Mouse (Mus musculus) spleen, adult 2 months (tissue): ENCODE data around the gene Ap5s1. TPM values are rescaled to one million over a fixed set of nuclear protein-coding genes. Genes with fewer than 3 reads are reported as not detected.

Source experiments
- DNase-seq, 2 experiments: peaks; one replicate each; pipeline versions ENCODE4 v3.0.0 to v3.0.0-alpha.2; 2012 to 2021; ENCODE audit warnings: low spot score in 2 of 2, low read depth in 1 of 2
- H3K27ac ChIP-seq: fragments of 200-500 bp; 2 replicates; pipeline ENCODE4 v1.5.1; 2012; ENCODE audit warnings: low read length, inconsistent platforms; ENCODE audit not compliant: insufficient read depth
- H3K27me3 ChIP-seq: fragments of 200-500 bp; 2 replicates; pipeline ENCODE4 v1.6.1; 2012; ENCODE audit warnings: mild to moderate bottlenecking, moderate library complexity, low read length, inconsistent platforms; ENCODE audit not compliant: control insufficient read depth, insufficient read depth
- H3K36me3 ChIP-seq: fragments of 200-500 bp; 2 replicates; pipeline ENCODE4 v1.6.1; 2012; ENCODE audit warnings: mild to moderate bottlenecking, low read length, inconsistent platforms; ENCODE audit not compliant: control insufficient read depth, insufficient read depth
- H3K4me1 ChIP-seq: fragments of 200-500 bp; 2 replicates; pipeline ENCODE4 v1.6.1; 2011; ENCODE audit warnings: inconsistent platforms; ENCODE audit not compliant: control insufficient read depth, insufficient read depth, insufficient read length
- H3K4me3 ChIP-seq: fragments of 200-500 bp; 2 replicates; pipeline ENCODE4 v1.5.1; 2011; ENCODE audit warnings: mild to moderate bottlenecking, inconsistent platforms; ENCODE audit not compliant: insufficient read depth, insufficient read length; ENCODE audit errors: extremely low read depth
- CTCF ChIP-seq: fragments of 200-500 bp; IDR thresholded peaks from 2 replicates; pipeline ENCODE4 v1.5.1; 2011; ENCODE audit warnings: mild to moderate bottlenecking, inconsistent platforms; ENCODE audit not compliant: insufficient read depth, insufficient read length, insufficient replicate concordance; ENCODE audit errors: extremely low read depth
- POLR2A ChIP-seq: fragments of 200-500 bp; IDR thresholded peaks from 2 replicates; pipeline ENCODE4 v1.6.1; 2011; ENCODE audit warnings: low read depth, low read length, inconsistent platforms
- WGBS: fragments of 180-500 bp; shearing (Covaris S2); methylation state at CpG from one replicate; pipeline ENCODE4 v1.1.7; 2018; 5-methylcytosine and 5-hydroxymethylcytosine counted together
- polyA plus RNA-seq: library from polyadenylated mRNA; depleted of rRNA; stranded (reverse); fragments of >200 nt; gene quantifications from 2 replicates; pipeline ENCODE4 v1.2.3, GENCODE M21; 2012

Gene Ap5s1
- polyA plus RNA-seq, 1 experiment, result 24.3 TPM

DNA sequence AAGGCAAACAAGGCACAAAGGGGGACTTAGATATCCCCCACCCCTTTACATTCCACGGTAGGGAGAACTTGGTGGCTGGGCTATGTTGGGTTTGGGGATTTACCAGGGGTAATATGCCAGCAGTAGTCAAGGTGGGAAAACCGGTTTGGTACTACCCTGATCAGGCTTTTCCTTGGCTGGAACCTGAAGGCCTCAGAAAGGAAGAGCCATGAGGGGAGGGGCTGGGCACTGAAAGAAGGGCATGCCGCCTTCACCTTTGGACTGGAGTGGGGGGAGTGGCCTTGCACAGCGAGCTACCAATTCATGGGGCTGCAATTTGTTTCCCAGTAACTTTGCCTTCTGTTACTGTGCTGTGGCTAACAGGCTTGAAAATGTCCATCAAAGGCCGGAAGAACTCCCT, 30.4 kb upstream of the Ap5s1 start:
- Histone ChIP-seq H3K36me3 (no peaks in the 10 kb centered on the region), H3K4me1 (peaks cover 10% of the 10 kb centered on the region), H3K27me3 (peaks cover 4% of the 10 kb centered on the region), H3K4me3 (no peak overlapping the region), H3K27ac (no peak overlapping the region)
- TF ChIP-seq CTCF (no peak), POLR2A (no peak)
- no peak for DNase-seq
- WGBS, result 77% methylated on average over 5 of the region's 5 CpGs

DNA sequence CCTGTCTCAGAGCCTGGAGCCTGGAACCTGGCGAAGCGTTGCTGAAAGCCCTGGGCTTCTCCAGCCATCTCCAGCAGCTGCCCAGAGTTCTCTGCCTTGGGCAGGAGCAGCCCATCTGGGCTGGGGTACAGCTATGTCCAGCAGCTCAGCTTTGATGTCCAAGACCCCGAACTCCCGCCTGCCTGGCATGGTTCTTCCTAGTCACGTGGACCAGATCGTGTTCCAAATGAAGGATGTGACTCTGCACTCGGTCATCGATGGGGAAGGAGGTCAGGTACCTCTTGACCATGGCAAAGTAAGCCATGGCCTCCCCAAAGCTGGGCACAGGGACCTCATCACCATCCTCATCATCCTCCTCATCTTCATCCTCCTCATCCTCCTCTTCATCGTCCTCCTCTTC, 28.9 kb upstream of the Ap5s1 start:
- no peaks in the 10 kb centered on the region for H3K27me3 ChIP-seq
- no peak overlapping the region for H3K27ac ChIP-seq
- no peak overlapping the region for H3K4me3 ChIP-seq
- WGBS, result 83% methylated on average over 9 of the region's 9 CpGs
- TF ChIP-seq CTCF (no peak), POLR2A (no peak)
- no peaks in the 10 kb centered on the region for H3K36me3 ChIP-seq
- no peak for DNase-seq
- H3K4me1 ChIP-seq, result peaks cover 9% of the 10 kb centered on the region

DNA sequence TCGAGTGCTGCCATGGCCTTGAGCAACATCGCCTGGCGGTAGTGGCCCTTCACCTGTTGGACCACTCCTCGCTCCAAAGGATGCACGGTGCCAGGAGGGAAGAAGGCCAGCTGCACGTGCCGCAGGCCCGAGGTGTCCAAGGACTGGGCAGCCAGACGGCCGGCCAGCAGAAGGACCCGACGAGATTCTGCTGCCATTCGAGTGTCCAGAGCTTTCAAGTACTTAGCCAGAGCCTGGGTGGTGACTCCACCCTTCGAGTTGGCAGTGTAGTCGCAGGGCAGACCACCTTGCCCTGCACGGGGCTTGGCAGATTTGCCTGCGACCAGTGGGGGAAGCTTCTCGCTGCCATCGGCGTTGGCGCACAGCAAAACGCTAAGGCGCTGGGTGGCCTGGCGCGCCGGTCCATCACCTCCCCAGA, 28.0 kb upstream of the Ap5s1 start:
- Histone ChIP-seq H3K4me1 (peaks cover 9% of the 10 kb centered on the region), H3K27ac (peak overlapping the region; percentile 69; the same call in 1 of the 2 replicates), H3K27me3 (no peaks in the 10 kb centered on the region), H3K36me3 (no peaks in the 10 kb centered on the region), H3K4me3 (peak overlapping the region; percentile 78; the same call in 1 of the 2 replicates)
- DNase-seq, result no peak
- no peak for TF ChIP-seq POLR2A
- WGBS, result 50% methylated on average over 26 of the region's 26 CpGs

DNA sequence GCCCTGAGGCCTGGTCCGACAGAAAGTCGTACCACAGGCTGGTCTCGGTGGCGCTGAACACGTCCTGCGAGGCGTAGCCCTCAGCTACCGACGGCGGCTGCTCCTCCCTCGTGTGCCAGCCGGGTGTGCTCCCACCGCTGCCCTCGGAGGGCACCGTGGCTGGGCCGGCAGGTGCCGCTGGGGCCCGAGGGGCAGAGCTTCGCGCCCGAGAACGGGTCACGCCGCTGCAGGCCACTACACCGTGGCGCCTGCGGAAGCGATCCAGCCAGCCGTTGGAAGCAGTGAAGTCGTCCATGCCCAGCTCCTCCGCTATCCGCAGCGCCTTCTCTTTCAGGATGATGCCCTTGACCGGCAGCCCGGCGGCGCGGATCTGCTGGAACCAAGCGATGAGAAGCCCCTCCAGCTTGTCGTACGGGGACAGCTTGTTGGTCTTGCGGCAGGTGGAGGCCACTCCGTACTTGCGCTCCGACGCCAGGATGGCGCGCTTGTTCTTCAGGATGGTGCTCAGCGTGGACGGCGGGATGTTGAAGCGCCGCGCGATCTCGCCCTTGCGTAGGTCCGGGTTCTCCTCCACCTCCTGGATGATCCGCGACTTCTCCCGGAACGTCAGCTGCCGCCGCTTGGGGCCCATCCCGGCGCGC, 27.5 kb upstream of the Ap5s1 start:
- WGBS, result under 1% methylated on average over 67 of the region's 67 CpGs
- peak in 1 of 2 experiments; percentile 40 for DNase-seq
- no peaks in the 10 kb centered on the region for H3K27me3 ChIP-seq
- no peaks in the 10 kb centered on the region for H3K36me3 ChIP-seq
- H3K4me1 ChIP-seq, result peaks cover 9% of the 10 kb centered on the region
- H3K4me3 ChIP-seq, result peak overlapping the region; percentile 78
- H3K27ac ChIP-seq, result peak overlapping the region; percentile 69
- TF ChIP-seq POLR2A, result no peak
- TF ChIP-seq CTCF, result no peak

DNA sequence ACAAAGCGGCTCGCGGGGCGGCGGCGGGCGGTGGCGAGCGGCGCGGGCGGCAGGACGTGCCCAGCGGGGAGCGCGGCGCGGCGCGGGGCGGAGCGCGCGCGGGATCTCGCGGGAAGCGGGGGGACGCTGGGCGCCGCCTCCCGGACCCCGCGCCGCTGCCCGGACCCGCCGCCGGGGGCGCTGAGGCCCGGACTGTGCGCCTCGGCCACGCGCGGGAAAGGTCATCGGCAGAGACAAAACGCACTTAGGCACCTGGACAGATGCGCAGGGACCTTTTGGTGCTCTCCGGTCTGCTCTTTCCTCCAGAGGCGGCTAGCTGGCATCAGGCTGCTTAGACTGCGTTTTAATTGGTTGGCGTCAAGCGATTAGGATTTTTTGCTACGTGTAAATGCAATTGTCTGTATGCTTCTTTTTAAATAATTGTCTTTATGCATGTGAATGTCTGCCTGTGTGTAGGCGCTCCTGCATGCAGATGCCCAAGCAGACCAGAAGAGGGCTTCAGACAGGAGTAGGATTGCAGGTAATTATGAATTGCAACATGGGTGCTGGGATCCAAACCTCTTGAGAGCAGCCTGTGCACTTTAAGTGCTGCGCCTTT, 26.8 kb upstream of the Ap5s1 start, which contains the start of gene Cenpb:
TSS of gene Cenpb (minus strand) at position 78 of the 598 bp plus-strand sequence.
- TF ChIP-seq CTCF, result peak; percentile 54; the same call in 1 of the 2 replicates
- TF ChIP-seq POLR2A, result no peak
- H3K4me1 ChIP-seq, result peaks cover 9% of the 10 kb centered on the region
- no peaks in the 10 kb centered on the region for H3K36me3 ChIP-seq
- DNase-seq, result peak; percentile 44 to 73
- peak within 1 kb of the TSS; percentile 69 for H3K27ac ChIP-seq
- peak within 1 kb of the TSS; percentile 78 for H3K4me3 ChIP-seq
- H3K27me3 ChIP-seq, result no peaks in the 10 kb centered on the region
- WGBS, result 4% methylated on average over 57 of the region's 57 CpGs

DNA sequence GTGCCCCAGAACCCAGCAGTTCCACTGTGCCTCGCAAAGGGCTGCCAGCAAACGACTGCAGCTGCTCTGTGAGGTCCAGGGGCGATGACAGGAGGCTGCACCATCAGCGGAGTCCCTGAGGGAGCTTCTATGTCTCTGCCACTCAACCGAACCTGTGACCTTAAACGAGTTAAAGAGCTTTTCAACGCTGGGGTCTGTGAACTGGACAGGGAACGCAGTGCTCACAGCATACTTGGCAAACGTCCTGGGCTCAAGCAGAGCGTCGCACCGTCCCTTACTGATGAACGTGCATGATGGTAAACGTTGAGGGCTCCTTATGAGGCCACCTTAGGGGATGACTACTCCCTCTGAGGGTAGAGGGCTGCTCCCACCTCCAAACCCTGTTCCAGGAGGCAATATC, 20.5 kb upstream of the Ap5s1 start:
- peak overlapping the region; percentile 94 for H3K4me3 ChIP-seq
- 3% methylated on average over 14 of the region's 14 CpGs for WGBS
- H3K4me1 ChIP-seq, result peaks cover 26% of the 10 kb centered on the region; the same call in 1 of the 2 replicates
- DNase-seq, result no peak
- H3K27me3 ChIP-seq, result no peaks in the 10 kb centered on the region
- no peaks in the 10 kb centered on the region for H3K36me3 ChIP-seq
- TF ChIP-seq POLR2A, result no peak
- no peak for TF ChIP-seq CTCF
- peak overlapping the region; percentile 44 for H3K27ac ChIP-seq

DNA sequence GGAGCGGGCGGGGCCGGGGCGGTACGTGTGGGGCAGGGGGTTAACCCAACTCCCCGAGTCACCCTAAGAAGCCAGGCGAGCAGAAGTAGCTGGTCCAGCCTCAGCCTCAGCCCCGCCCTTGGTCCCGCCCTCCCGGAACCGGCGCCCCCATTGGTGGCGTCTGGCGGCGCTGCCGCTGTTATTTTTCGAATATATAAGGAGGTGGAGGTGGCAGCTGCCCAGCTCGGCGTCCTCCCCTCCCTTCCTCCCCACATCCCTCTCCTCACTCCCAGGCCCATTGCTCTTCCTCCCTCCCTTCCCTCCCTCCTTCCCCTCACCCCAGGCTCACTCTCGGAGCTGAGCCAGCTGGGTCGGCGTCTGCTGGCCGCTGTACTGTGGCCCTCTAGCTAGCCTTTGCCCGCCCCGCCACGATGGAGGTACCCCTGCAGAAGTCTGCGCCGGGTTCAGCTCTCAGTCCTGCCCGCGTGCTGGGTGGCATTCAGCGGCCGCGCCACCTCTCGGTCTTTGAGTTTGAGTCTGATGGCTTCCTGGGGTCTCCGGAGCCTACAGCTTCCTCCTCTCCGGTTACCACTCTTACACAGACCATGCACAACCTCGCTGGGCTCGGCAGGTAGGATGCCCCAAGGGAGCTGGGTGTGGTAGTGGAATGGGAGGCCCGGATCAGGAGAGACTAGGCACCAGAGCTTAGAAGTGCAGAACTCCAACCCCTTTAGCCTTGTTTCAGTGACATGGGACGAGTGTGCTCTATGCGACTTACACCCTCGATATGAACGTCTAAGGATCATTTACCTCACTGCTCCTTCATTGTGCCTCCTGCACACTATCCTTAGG, 19.9 kb upstream of the Ap5s1 start, which contains the start of the genes Cdc25b and Spef1:
TSS of gene Cdc25b (plus strand) at position 179 of the 831 bp plus-strand sequence.
TSS of gene Spef1 (minus strand) at position 512 of the 831 bp plus-strand sequence.
- peak within 1 kb of the TSS; percentile 94 for H3K4me3 ChIP-seq
- 2% methylated on average over 42 of the region's 43 CpGs for WGBS
- H3K27ac ChIP-seq, result peak within 1 kb of the TSS; percentile 88
- no peaks in the 10 kb centered on the region for H3K27me3 ChIP-seq
- peak; percentile 53 to 86 for DNase-seq
- peaks cover 3% of the 10 kb centered on the region for H3K36me3 ChIP-seq
- peak; percentile 43; the same call in 1 of the 2 replicates for TF ChIP-seq POLR2A
- 0 out of 2 replicates have a peak, but pooled peaks have one; percentile 6 for TF ChIP-seq CTCF
- peaks cover 28% of the 10 kb centered on the region; the same call in 1 of the 2 replicates for H3K4me1 ChIP-seq
